Mouse (Mus musculus) spleen, adult 10 weeks (tissue): ENCODE measurements around the gene Gm3468. TPM values are rescaled to one million over a fixed set of nuclear protein-coding genes. Genes with fewer than 3 reads are reported as not detected.

Experiments
- polyA plus RNA-seq: library from polyadenylated mRNA; stranded (reverse); fragments of 350-450 nt; fragmentation: Illumina TruSeq; extraction: RNeasy Lipid Tissue Mini Kit (QIAGEN cat#74804); gene quantifications from one replicate; pipeline ENCODE4 v1.2.3, GENCODE M21; 2015; ENCODE audit warnings: low replicate concordance; ENCODE audit not compliant: insufficient read depth

Gene Gm3468
- 1.8 TPM for polyA plus RNA-seq

DNA sequence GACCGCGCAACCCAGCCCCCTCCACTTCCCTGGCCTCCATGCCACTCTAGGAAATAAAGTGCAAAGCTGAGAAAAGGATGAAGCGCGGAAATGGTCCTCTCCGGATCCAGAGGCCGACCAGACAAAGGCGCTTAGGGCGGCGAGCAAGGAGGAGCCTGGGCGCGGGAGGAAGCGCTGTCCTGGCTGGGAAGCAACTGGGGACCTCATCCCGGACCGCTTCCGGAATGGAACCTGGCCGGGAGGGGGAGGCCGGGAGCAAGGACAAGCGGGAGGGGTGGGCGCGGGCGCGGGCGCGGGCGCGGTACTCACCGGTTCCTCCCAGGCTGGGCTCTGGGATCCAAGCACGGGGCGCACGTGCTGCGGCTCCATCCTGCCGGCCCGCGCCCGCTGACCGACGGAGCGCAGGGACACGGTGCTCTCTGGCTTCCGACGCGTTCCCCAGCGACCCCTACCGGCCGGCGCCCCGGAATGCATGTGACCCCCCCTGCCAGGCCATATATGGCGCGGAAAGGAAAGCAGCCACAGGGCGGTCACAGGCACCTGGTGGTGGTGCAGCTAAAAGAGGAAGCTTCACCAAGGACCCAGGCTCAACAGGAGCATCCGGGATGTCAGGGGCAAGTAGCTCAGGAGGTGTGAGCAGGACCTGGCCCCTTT, at the start of gene Gm3468:
Gm3468 (minus strand) TSS at position 394 of the 654 bp plus-strand sequence.

DNA sequence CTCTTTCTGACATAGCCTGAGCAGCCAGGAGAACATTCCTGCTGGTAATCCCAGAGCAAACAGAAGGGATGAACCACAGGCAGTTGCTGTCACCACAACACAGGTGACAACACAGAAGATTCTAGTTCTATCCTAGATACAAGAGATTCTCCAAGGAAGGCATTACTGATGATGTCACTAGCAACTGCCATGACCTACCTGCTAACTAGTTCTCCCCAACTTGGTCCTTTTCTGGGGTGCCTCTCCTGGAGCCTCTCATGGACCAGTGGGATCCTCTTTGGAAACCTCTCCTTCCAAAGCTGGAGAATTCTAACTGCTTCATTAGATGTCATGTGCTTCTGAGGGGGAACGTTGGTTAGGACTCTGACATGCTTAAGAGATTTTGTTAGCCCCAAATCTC, 17.2 kb upstream of the Gm3468 start, which contains the start of gene Gm3476:
Gm3476 (minus strand) TSS at position 101 of the 400 bp plus-strand sequence.

DNA sequence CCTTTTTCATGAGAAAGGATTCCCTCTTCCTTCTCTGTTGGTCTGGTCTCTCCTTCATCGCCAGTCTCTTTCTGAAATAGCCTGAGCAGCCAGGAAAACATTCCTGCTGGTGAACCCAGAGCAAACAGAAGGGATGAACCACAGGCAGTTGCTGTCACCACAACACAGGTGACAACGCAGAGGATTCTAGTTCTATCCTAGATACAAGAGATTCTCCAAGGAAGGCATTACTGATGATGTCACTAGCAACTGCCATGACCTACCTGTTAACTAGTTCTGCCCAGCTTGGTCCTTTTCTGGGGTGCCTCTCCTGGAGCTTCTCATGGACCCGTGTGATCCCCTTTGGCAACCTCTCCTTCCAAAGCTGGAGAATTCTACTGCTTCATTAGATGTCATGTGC, 14.6 kb downstream of the Gm3468 start, which contains the start of gene Gm8206:
Gm8206 (minus strand) TSS at position 101 of the 400 bp plus-strand sequence.

DNA sequence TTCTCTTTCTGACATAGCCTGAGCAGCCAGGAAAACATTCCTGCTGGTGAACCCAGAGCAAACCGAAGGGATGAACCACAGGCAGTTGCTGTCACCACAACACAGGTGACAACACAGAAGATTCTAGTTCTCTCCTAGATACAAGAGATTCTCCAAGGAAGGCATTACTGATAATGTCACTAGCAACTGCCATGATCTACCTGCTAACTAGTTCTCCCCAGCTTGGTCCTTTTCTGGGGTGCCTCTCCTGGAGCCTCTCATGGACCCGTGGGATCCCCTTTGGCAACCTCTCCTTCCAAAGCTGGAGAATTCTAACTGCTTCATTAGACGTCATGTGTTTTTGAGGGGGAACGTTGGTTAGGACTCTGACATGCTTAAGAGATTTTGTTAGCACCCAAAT, 50.3 kb downstream of the Gm3468 start, which contains the start of gene Gm6337:
Gm6337 (minus strand) TSS at position 101 of the 400 bp plus-strand sequence.

Other genes starting within 250 kb of the Gm3468 start
- not detected for gene Gm8237, start 228.3 kb downstream of the Gm3468 start, polyA plus RNA-seq
- gene Gm3248, start 146.9 kb downstream of the Gm3468 start, polyA plus RNA-seq: 0.47 TPM
- gene Gm3453, start 129.5 kb downstream of the Gm3468 start, polyA plus RNA-seq: not detected
- gene Gm6337, start 50.4 kb downstream of the Gm3468 start, polyA plus RNA-seq: not detected
- gene Gm8206, start 14.7 kb downstream of the Gm3468 start, polyA plus RNA-seq: 0.72 TPM
- gene Gm3476, start 17.1 kb upstream of the Gm3468 start, polyA plus RNA-seq: not detected
- not detected for gene Gm21560, start 110.6 kb upstream of the Gm3468 start, polyA plus RNA-seq
- 0.22 TPM for gene Gm3411, start 178.6 kb upstream of the Gm3468 start, polyA plus RNA-seq
- not detected for gene Gm21103, start 196.2 kb upstream of the Gm3468 start, polyA plus RNA-seq
- not detected for gene Gm3618, start 235.0 kb upstream of the Gm3468 start, polyA plus RNA-seq